Mouse (Mus musculus) spleen, postnatal 4 days (tissue): ENCODE results near the gene Gorasp2.

Source experiments
- DNase-seq, 2 experiments: peaks; one replicate each; pipeline ENCODE4 v3.0.0; 2022; ENCODE audit warnings: low spot score in 2 of 2

Gene Gorasp2

DNA sequence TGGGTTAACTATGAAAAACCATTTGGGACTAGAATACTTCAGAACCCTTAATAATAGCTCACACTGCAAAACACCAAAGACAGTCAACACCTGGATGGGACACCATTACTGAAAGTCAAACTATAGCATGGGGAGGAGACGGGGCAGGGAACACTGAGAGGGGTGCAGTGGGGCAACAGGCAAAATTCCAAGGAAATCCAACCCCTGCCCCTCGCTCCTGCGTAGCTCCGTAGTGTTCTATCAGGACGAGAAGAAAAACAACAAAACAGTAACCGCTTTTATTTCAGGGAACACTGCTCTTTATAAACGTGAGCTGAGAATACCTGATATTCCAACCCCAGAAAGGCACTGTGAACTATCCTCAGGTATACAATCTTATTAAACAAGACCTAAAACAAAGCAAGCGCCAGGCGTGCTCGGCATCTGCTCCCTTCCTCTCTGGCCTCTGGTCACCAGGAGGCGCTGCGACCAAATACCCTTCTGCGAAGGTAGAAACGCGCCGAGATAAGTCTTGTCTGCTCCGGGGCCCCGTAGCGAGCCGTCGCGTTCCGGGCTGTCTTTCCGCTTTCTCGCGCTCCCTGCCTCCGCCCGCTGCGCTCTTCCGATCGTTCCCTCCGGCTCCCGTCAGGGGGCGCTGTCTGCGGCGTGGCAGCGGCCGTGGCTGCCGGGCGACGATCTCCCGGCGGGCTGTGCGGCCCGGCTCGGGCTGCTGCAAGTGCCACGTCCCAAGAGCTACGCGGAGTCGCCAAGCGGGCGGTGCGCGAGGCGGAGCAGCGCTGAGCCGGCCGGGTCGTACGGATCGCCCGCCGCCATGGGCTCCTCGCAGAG lies at the start of gene Gorasp2:
Gorasp2 (plus strand) TSS at position 690 of the 828 bp plus-strand sequence.
- peak; percentile 96 to 99 for DNase-seq

DNA sequence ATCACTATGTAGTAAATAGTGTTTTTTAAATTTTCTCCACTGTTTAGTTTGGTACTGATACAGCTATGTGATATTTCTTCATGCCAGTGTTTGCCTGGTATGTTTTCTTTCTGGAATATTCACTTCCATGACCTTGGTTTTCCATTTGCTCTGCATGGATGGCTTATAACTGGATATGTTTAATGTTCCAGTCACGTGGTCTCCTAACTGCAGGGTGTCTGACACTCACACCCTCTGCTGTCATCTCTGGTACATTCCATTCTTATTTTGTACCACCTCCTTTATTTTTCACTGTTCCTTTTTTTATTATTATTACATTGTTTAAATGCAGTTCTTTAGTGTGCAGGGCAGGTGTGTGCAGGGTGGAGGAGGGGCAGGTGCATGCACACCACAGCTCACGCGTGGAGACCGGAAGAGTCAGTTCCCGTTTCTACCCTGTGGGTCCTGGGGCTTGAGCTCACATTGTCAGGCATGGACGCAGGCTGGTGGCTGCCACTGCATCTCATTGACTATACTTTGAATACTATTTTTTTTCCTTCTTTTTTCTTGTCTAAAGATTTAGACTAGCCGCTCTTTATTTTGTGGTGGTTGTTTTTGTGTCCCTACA lies 46.5 kb upstream of the Gorasp2 start:
- peak; percentile 42 to 67 for DNase-seq

DNA sequence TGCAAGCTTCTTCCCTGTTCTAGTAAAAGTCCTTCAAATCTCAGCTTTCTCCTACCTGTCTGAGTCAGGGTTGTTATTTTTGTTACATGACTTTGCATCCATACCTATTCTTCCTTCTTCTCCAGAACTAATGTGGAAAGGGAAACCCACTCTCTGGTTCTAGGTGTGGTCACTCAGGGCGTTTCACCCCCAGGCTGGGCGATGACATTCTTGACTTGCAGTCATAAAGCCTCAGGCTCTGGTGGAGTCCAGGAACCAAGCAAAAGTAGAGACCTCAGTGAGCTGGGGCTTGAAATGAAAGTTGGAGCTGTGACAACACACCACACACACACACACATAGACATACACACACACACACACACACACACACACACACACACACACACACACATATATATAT lies 45.3 kb upstream of the Gorasp2 start:
- DNase-seq: no peak

DNA sequence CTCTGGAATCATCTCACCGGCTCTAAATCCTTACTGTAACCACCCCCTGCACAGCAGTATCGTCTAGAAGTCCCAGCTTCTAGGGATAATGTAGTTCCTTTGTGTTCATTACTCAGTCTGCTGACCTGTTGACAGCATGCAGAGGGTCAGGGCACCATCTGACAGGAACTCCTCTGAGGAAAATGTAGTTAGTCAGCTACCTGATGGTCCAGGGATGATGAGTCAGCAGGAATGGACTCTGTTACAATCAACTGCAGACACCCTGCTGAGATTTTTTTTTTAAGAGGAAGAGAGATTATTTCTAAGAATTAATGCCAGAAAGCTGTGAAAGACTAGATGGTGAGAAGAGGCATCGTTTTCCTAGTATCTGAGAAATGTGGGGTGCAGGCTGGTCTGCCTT lies 44.8 kb upstream of the Gorasp2 start:
- no peak for DNase-seq

DNA sequence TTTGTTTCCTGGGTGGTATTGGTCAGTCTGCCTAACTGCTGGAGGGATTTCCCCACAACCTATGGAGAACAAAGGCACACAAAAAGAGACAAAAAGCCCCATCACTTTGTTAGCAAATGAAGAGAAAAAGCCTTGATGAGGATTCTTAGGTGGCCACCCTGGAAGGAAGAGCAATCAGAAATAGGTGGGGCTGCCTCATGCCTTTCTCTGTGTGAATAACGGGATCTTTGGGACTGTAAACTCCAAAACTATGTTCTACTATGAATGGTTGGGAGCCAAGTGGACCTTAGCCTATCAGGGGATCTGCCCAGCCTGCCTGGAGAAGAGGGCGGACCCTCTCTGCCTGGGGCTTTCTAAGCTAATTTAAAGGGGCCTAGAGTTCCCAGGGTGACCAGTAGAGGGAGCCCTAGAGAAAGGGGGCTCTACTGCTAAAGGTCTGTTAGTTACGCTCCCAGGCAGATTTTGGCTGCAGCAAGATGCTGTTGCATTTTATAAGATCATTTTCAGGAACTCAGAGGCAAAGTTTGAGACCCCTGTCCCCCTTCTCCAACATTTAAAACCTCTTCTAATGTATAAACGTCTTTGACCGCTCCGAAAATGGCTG lies 42.0 kb upstream of the Gorasp2 start:
- no peak for DNase-seq

DNA sequence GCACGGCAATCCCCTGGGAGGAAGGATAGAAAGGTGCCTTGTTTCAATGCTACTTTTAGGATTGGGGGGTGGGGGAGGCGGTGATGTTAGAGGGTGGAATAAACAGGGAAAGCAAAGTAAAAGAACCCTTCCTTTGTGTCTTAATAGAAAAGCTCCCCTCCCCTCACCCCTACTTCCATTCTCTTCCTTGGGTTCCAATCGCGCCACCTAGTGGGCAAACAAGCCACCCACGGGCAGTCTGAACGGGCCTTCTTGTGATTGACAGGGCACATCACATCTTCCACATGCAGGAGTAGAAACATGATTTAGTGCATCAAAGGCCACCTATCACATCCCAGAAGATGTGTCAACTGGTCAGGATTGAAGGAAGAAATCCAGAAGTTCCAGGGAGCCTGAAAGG lies 41.2 kb upstream of the Gorasp2 start:
- DNase-seq: peak; percentile 60 to 87

DNA sequence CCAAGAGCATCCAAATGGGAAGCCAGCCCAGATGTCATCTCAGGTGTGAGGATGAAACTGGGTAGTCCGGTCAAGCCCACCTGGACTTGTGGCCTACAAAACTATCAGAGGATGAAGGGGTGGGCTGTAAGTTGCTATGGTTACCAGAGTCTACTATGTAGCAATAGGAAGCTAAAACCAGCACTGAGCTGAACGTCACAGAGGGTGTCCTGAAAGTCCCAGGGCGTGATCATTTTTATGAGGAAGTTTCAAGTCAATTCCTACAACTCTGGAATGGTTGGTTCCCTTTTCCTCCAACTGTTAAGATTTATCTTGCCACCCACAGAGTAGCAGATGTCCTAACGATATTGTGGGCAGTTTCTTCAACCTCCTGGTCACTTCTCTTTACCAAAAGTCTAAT lies 39.1 kb upstream of the Gorasp2 start:
- DNase-seq: no peak

DNA sequence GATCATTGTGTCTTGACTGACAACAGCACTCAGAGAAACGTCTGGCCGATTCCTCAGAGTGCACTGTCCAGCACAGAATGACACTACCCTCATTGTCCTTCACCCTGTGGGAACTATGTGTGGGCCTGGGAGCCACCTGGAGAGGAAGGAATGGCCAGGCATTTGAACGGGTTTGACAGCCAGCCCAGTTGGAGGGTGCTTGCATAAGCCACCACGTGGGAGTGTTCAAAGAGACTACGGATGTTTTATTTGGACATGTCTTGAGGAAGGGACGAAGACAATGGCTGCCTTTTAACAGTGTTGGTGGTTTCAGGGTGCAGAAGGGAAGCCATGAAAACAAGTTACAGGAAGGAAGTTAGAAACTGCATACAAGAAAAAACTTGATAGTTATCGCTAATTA lies 35.6 kb upstream of the Gorasp2 start:
- no peak for DNase-seq

DNA sequence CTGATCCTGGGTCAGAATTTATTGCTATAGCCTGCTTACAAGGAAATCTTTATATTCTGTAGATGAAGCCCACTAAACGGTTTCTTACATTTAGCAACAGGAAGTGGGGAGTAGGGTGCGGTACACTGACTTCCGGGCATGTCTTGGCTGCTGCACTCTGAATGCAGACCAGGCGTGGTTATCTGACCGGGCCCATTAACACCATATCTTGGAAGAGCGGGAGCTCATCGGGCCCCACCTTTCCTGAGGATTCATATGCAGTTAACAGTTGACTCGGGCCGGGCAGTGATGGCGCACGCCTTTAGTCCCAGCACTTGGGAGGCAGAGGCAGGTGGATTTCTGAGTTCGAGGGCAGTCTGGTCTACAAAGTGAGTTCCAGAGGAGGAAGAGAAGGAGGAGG lies 33.0 kb upstream of the Gorasp2 start:
- DNase-seq: no peak

DNA sequence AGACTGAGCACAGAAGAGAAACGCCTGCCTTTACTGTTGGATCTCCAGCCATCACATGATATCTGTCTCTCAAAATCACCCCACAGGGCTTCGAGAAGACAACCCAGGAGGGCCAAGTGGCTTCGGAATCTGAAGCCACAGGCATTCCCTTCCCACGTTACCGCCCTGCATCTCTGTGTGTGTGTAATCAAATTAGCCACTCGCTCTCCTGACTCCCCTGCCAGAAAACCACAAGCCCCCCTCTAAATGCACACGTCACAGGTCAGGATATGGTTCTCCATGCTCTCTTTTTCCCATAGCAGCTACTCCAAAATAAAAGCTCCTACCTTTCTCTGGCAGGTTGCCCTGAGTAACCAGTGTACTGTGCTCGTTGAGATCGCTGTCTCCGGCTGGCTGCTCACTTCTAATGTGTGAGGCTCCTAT lies 32.0 kb upstream of the Gorasp2 start:
- no peak for DNase-seq

DNA sequence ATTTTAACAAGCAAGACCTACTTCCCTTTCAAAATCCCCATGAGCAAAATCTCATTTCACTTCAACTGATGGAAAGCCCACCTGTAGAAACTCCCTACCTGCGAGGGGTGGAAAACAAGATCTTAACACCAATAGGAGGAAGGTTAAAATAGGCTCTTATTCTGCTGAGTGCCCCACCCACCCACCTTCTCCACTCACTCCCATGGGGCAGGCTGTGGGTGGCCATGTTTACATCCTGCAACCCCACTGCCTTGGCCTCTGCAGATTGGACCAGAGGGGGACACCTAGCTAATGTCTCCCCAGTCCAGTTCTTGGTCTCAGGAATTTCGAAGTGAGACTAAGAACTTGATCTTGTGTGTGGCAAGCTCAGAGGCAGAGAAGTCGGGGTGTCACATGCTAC lies 31.5 kb upstream of the Gorasp2 start:
- DNase-seq: peak in 1 of 2 experiments; percentile 64

DNA sequence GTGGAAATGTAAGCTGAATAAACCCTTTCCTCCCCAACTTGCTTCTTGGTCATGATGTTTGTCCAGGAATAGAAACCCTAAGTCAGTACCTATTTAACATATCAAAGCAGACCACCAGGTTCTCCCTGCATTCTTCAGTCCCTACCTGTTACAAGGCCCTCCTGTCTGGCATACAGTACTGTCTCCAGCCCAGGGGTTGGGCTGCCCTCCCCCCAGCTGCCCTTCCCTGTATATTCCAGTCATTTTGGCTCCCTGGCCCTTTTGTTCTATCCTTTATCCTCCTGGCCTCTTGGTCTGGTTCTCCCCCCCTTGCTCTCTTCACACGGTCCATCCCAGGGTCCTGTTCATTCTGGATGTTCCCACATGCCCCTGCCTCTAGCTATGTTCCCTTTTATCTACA lies 30.1 kb upstream of the Gorasp2 start:
- DNase-seq: no peak

DNA sequence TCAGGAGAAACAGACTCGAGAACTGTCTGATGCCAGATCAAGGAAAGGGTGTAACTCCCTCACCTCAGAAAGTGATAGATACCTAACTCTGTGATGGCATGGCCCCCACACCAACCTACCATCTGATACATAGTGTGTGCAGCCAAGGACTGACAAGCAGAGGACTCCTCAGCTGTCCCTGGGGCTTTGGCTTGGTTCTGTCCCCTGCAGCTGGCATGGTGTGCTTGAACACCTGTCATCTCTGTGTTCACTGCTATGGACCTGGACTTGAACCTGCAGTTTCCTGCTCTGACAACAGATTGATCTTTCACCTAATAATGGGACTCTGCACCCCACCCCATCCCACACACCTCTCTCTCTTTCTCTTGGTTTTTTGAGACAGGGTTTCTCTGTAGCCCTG lies 29.0 kb upstream of the Gorasp2 start:
- peak in 1 of 2 experiments; percentile 44 for DNase-seq

DNA sequence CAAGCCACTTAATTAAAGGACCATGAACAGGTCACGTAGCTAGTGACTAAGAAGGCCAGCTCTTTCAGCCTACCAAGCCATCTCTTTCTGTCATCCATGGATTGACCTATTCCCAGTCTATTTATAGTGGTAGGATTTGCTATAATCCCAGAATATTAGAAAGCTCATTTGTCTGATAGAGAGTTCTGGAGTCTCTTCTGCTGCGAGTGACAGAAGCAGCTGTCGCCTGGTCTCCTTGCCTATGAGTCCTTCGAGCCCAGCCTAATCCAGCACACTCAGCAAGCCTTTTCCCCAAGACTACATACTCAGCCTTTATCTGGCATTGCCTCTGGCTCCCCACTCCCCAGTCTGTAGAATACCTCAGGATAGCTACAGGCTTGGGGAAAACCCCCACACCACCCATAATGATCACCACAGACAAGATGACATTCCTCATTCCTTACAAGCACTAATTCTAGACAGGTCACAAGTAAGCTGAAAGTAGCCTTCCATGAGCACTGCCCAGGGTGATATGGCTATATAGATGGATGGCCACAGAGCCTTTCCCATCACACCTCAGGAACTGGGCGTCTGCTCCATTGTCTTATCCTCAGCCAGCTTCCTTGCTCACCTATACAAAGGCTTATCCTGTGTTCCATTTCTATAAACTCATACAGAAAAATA lies 27.2 kb upstream of the Gorasp2 start:
- DNase-seq: no peak

DNA sequence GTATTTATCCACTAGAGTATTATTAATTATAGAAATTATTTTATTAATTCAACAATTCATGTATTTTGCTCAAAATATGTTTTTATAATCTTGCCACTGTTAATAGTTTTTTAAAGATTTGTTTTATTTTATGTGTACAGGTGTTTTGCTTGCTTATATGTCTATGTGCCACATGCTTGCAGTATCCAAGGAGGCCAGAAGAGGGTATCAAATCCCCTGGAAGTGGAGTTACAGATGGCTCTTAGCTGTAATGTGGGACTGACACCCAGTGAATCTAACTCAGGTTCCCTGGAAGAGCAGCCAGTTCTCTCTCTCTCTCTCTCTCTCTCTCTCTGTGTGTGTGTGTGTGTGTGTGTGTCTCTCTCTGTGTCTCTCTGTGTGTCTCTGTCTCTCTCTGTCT lies 20.4 kb upstream of the Gorasp2 start:
- DNase-seq: no peak

DNA sequence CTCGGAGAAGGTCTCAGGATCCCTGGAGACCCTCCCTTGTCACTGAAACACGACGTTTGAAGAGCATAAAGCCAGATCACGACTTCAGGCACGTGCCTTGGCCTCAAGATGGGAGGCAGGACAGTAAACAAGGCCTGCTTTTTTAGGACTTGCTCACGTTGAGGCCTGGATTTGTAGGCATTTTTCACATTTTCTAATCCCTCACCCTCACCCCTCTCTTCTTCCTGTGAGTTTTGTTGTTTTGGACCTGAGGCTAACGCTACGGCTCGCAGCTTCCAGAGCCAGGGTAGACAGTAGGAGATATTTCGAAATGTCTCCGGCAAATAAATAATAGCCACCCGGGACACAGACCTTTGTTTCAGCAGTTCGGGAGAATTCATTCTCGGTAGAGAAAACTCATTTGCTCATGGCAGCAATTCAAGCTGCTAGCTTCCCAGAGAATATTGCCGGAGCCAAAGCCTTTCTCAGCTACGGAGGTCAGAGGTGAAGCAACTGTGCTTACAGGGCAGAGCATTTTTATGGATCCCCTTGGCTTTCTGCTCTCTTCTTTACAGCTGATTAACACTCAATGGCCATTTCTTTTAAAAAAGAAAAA lies 18.3 kb upstream of the Gorasp2 start:
- no peak for DNase-seq

DNA sequence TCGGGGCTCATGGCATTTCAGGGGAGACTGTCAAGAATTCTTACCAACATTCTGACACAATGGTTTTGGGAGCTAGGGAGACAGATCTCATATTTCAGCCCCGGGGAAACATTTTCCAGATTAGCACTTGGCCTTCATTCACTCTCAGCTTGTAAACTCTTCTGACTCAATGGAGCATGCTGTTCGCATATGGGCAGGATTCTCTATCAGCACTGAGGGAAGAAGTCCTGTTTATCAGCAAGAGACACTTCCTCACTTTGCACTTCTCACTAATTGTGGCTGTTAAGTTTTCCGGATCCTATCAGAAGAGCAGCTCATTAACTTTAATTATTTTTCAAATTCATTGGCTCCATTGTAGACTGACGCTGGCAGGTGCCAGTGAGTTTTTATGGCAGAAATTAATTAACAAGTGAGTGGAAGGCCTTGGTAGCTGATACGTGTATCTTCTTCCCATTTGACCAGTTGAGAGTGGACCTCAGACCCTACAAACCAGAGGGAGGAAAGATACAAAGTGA lies 16.1 kb upstream of the Gorasp2 start:
- no peak for DNase-seq

DNA sequence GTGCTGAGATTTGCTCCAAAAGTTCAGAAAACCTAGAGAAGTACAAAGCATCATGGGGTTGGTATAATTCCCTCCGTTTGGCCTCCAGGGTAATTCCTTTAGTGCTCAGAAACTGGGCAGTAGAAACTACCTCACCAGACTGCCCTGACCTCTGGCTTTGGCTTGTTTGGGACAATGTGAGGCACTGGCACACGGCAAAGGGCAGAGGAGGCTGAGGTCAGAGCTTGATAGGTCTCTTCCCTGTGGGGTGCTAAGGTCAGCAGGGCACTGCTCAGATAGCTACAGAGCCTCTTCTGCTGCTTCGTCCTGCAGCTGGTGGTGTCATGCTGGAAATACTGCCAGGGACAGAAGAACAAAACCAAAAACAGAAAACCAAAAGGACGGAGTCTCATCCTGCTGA lies 13.7 kb upstream of the Gorasp2 start:
- DNase-seq: no peak

DNA sequence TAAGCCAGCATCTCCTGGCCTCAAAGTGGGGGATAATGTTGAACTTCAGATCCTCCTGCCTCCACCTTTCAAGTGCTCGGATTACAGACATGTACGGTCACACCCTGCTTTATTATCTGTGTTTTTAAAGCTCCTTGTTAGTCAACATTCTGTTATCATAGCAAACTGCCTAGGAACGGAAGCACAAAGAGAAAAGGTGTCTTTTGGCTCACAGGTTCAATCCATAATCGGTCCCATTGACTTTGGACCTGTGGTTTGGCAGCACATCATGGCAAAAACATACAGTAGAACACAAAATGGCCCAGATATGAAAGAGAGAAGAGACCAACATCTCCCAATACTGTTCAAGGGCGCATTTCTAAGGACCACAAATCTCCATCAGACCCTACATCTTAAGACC lies 13.1 kb upstream of the Gorasp2 start:
- DNase-seq: no peak

DNA sequence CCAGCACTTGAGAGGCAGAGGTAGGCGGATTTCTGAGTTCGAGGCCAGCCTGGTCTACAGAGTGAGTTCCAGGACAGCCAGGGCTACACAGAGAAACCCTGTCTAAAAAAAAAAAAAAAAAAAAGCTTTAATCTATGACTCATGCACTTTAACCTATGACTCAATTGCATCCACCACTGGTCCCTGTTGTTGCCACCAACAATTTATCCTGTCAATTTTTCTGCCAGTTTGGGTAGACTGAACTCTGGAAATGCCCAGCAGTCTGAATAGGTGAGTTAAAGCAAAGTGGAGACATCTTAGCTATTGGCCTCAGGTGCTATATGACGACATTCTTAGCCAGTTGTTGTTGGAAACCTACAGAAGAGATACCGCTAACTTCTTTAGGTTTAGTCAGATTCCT lies 11.9 kb upstream of the Gorasp2 start:
- DNase-seq: no peak

DNA sequence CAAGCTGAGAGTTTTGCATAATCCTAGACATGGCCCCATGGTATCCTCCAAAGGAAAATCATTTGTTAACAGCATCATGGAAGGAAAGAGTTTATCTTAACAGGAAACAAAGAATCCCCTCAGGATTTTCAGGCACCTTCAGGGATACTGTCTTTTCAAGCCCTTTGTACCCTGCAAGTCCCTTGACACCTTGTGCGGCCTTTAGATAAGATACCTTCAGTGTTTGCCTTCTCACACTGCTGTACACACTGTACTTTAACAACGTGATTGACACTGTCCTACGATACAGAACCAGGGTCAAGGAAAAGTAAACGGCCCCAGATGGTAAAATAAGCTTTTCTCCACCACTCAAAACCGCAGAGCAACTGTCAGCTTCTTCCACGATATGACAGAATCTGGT lies 9.6 kb upstream of the Gorasp2 start:
- no peak for DNase-seq

DNA sequence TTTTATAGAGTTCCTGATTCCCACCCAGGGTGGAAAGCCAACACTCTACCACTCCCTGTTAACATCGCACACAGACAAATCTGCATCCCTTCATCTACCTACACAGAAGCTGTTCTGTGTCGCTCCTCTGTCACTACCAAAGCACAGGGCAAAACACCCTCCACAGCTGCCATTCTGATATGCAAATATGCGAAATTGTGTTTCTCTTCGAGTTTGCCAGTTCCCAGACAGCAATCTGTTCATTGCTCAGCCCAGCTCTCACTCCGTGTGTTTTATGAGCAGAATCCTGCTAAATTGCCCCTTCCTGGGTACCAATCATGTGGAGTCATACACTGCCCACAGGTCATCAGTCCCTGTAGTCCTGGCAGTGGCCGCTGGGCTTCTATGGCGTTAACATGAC lies 4.3 kb upstream of the Gorasp2 start:
- DNase-seq: no peak
